Mouse (Mus musculus) olfactory bulb, adult 2 months (tissue): ENCODE results near the gene Fez1. TPM values are rescaled to one million over a fixed set of nuclear protein-coding genes. Genes with fewer than 3 reads are reported as not detected.
A peak's percentile ranks its signal among the peaks of the same experiment; 100 is the strongest.

ENCODE experiments used
- H3K27ac ChIP-seq: fragments of 200-500 bp; 2 replicates; pipeline ENCODE4 v1.5.1; 2012; ENCODE audit warnings: low read depth, low read length; ENCODE audit not compliant: insufficient read depth
- H3K4me1 ChIP-seq: fragments of 200-500 bp; 2 replicates; pipeline ENCODE4 v1.6.1; 2012; ENCODE audit warnings: low read length; ENCODE audit not compliant: control insufficient read depth, insufficient read depth
- H3K4me3 ChIP-seq: fragments of 200-500 bp; 2 replicates; pipeline ENCODE4 v1.5.1; 2012; ENCODE audit warnings: mild to moderate bottlenecking, low read depth, low read length, moderate library complexity; ENCODE audit not compliant: insufficient read depth
- CTCF ChIP-seq: fragments of 200-500 bp; IDR thresholded peaks from 2 replicates; pipeline ENCODE4 v1.5.1; 2012; ENCODE audit warnings: low read depth, mild to moderate bottlenecking, low read length, moderate library complexity; ENCODE audit not compliant: insufficient read depth
- POLR2A ChIP-seq: fragments of 200-500 bp; IDR thresholded peaks from 2 replicates; pipeline ENCODE4 v1.6.1; 2012; ENCODE audit warnings: mild to moderate bottlenecking, low read depth, low read length, moderate library complexity; ENCODE audit not compliant: insufficient read depth
- WGBS: fragments of 180-500 bp; shearing (Covaris S2); methylation state at CpG from one replicate; pipeline ENCODE4 v1.1.7; 2018; 5-methylcytosine and 5-hydroxymethylcytosine counted together
- polyA plus RNA-seq: library from polyadenylated mRNA; stranded (reverse); fragments of >200 nt; gene quantifications from 2 replicates; pipeline ENCODE4 v1.2.4, GENCODE M21; 2012; ENCODE audit warnings: low replicate concordance; ENCODE audit not compliant: missing spikeins, insufficient read depth, insufficient read length

Gene Fez1
- polyA plus RNA-seq, 1 experiment: not detected

GRCm38 (mm10) chr9:36895009-36895693 is 73.5 kb downstream of the Fez1 start:
- Histone ChIP-seq H3K4me3 (no peak overlapping the region), H3K27ac (no peak overlapping the region), H3K4me1 (peaks cover 5% of the 10 kb centered on the region)
- no peak for TF ChIP-seq POLR2A
- TF ChIP-seq CTCF: peak; percentile 61; the same call in 1 of the 2 replicates
- 72% methylated on average over 8 of the region's 8 CpGs for WGBS

DNA sequence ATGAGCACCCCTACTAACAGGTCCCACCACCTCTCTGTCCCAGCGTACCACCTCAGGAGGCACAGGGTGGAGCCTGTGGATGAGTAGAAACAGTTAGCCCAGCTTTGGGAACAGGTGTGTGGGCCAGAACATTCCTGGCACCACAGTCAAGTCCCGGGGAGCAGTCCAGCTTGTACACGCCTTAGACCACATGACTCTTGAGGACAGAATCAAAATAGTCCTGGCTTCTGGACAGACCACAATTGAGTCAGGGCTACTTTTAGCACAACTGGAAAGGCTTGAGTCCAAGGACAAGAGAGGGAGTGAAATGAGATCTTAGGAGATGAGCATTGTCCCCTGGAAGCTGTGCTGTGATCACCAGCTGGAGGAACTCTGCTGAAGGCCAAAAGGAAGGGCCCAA is 76.9 kb downstream of the Fez1 start:
- WGBS: 85% methylated on average over 3 of the region's 3 CpGs
- peaks cover 5% of the 10 kb centered on the region for H3K4me1 ChIP-seq
- H3K27ac ChIP-seq: no peak overlapping the region
- TF ChIP-seq POLR2A (no peak), CTCF (no peak)
- H3K4me3 ChIP-seq: no peak overlapping the region

- TF ChIP-seq CTCF: no peak
- TF ChIP-seq POLR2A: no peak
- 83% methylated on average over 4 of the region's 4 CpGs for WGBS
- Histone ChIP-seq H3K4me1 (peaks cover 2% of the 10 kb centered on the region), H3K27ac (no peak overlapping the region), H3K4me3 (no peak overlapping the region)
These were observed 78.8 kb downstream of the Fez1 start for GRCm38 (mm10) chr9:36900464-36900863.

DNA sequence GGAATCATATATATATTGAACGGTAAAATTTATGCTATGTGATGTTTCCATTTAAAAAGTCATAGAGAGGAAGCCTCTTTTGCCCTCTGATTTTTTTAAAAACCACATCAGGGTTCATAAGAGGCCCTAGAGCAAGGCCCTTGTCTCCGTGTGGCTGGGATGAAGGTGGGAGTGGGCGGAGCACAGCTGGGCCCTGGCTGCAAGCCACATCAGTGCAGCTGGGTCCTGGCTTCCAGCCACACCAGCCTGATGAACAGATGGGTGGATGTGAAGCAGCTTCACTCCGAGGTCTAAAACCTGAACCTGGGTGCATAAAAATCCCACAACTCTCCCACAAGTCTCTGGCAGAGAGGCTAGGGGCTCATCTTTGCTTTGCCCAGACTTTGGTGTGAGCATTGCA is 83.8 kb downstream of the Fez1 start:
- Histone ChIP-seq H3K4me1 (peaks cover 4% of the 10 kb centered on the region), H3K27ac (no peak overlapping the region), H3K4me3 (no peak overlapping the region)
- 42% methylated on average over 4 of the region's 4 CpGs for WGBS
- TF ChIP-seq CTCF (no peak), POLR2A (no peak)

DNA sequence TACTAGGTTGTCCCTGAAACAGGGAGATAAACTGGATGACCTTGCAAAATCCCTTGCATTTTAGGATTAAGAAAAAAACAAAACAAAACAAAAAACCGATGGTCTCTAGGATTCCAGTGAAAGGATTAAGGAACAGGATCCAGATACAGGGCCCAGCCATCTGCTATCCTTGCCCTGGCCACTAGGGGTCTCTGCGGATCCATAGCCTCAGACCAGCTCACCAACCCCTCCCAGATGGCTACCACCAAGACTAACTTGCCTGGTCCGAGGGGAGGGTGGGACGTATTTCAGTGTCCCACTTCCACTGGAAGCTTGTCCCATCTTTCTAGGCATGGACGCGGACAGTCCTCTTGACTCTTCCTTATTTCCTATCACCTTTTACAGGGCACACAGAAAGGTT is 94.7 kb downstream of the Fez1 start:
- Histone ChIP-seq H3K4me3 (no peak overlapping the region), H3K4me1 (peaks cover 24% of the 10 kb centered on the region), H3K27ac (no peak overlapping the region; the same call in 1 of the 2 replicates)
- WGBS: 7% methylated on average over 6 of the region's 6 CpGs
- TF ChIP-seq POLR2A: no peak
- TF ChIP-seq CTCF: peak; percentile 84

GRCm38 (mm10) chr9:36916915-36917314 is 95.3 kb downstream of the Fez1 start:
- Histone ChIP-seq H3K4me3 (no peak overlapping the region), H3K4me1 (peaks cover 29% of the 10 kb centered on the region), H3K27ac (peak overlapping the region; percentile 8; the same call in 1 of the 2 replicates)
- 71% methylated on average over 5 of the region's 5 CpGs for WGBS
- TF ChIP-seq CTCF: no peak
- TF ChIP-seq POLR2A: no peak

GRCm38 (mm10) chr9:36918582-36918981 is 96.9 kb downstream of the Fez1 start:
- Histone ChIP-seq H3K4me1 (peaks cover 35% of the 10 kb centered on the region), H3K27ac (no peak overlapping the region), H3K4me3 (no peak overlapping the region)
- whole genome bisulfite sequencing: 52% methylated on average over 3 of the region's 3 CpGs
- TF ChIP-seq CTCF (no peak), POLR2A (no peak)

DNA sequence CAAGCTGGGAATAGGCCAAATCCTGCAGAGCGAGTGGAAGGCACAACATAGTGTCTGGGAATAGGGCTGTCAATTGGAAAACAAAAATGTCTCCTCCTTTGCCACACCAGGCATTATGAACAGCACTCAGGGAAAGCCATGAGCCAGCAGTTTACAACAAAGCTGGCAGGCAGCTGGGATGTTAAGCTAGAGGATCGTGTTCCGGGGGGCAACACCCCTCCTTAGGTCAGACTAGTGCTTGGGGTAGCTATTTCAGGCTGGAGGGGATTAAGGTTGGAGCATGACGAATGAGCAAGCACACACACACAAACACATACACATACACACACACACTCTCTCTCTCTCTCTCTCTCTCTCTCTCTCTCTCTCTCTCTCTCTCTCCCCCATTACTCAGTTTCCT is 97.8 kb downstream of the Fez1 start:
- TF ChIP-seq CTCF (no peak), POLR2A (no peak)
- Histone ChIP-seq H3K4me3 (no peak overlapping the region), H3K4me1 (peaks cover 36% of the 10 kb centered on the region), H3K27ac (no peak overlapping the region)
- 22% methylated on average over 4 of the region's 4 CpGs for WGBS

DNA sequence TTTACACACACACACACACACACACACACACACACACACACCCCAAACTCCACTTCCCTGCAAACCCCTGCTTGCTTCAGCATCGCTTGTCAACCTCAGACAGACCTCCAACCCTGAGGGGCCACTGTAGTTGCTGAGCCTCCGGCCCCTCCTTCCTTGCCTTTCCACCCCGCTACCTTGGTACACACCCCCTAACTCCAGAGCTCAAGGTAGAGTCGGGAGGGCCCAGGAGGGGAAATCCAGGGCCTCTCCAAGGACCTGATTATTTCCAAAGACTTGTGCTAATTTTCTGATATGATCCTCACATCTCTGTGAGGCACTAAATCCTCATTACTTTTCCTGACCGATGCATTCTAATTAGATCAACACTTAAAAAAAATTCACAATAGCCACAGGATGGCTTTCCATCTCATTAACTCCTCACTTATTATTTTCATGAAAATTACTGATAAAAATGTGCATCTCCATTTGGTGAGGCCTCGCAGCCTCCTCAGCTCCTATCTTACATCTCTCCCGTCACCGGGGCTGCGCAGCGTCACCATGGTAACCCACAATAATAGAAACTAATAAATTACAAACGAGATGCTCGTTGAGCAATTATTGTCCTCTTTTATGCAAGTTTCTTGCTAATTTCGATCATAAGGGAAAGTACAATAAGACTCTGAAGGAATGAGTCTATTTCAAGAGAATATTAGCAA is 100.2 kb downstream of the Fez1 start:
- TF ChIP-seq POLR2A (no peak), CTCF (no peak)
- no peak overlapping the region for H3K4me3 ChIP-seq
- H3K27ac ChIP-seq: peak overlapping the region; percentile 93
- peaks cover 34% of the 10 kb centered on the region for H3K4me1 ChIP-seq
- 28% methylated on average over 13 of the region's 13 CpGs for WGBS

DNA sequence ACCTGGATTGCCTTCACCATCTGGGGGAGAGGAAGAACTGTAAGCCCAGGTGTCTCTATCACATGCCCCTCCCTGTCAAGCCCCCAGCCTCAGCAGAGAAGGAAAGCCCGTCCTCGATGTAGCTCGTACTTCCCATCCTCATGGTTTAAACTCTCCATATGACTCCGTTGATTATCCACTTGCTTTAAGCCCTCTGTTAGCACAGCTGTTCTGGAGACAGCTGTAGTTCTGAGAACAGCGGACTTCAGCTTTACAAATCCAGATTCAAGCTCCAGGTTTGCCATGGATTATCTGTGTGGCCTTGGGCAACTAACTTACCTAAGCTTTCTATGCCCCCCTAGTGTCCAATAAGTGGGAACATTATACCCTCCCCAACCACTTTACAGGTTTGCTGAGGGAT is 102.1 kb downstream of the Fez1 start:
- WGBS: 68% methylated on average over 5 of the region's 5 CpGs
- Histone ChIP-seq H3K4me1 (peaks cover 29% of the 10 kb centered on the region), H3K4me3 (no peak overlapping the region), H3K27ac (no peak overlapping the region; the same call in 1 of the 2 replicates)
- TF ChIP-seq POLR2A (no peak), CTCF (no peak)

Other genes starting within 250 kb of the Fez1 start
- gene Gm17689, start 239.2 kb upstream of the Fez1 start, polyA plus RNA-seq: not detected in 2 replicates
- not detected in 2 replicates for gene A630095E13Rik, start 178.5 kb upstream of the Fez1 start, polyA plus RNA-seq
- gene Acrv1, start 128.6 kb upstream of the Fez1 start, polyA plus RNA-seq: not detected in 2 replicates
- not detected in 2 replicates for gene Chek1, start 94.8 kb upstream of the Fez1 start, polyA plus RNA-seq
- gene Stt3a, start 54.2 kb upstream of the Fez1 start, polyA plus RNA-seq: not detected in 2 replicates
- 632 TPM in 1 of 2 replicates, not detected in the other for gene Ei24, start 24.5 kb upstream of the Fez1 start, polyA plus RNA-seq